Mouse (Mus musculus): ENCODE measurements around the gene Dnajc22.

- TF ChIP-seq CTCF (IDR thresholded peaks at IDR 0.05; ENCODE audit: low read depth, low read length) (no peak), TAL1 (conservative IDR thresholded peaks at IDR 0.05; ENCODE audit: low read depth, low read length) (no peak), GATA1 (IDR thresholded peaks at IDR 0.05; ENCODE audit: borderline replicate concordance, low read length) (no peak), POLR2AphosphoS5 (IDR thresholded peaks at IDR 0.05; ENCODE audit: insufficient replicate concordance, low read depth, low read length) (no peak), GATA2 (IDR thresholded peaks at IDR 0.05; ENCODE audit: borderline replicate concordance, low read depth, low read length) (no peak)
Measured at GRCm38 (mm10) chr15:99071988-99072387, 21.0 kb upstream of the Dnajc22 start.
